ENCODE assay signal across 8 mouse cellular contexts in genomic region chr12:3109671-3110070, GRCm38 (mm10).
DNase-seq lines count a peak whose midpoint lies in the region; TF ChIP-seq lines count a peak whose summit lies in the region.
"Not testable (repeated sequence)": the region's sequence is repeated elsewhere in the genome, so short reads cannot be mapped to it uniquely, and the experiment has no call there.

No protein-coding gene starts in this region.

- not testable (repeated sequence) for TF ChIP-seq POLR2A in lung, adult 2 months (IDR thresholded peaks at IDR 0.05; ENCODE audit: borderline replicate concordance, extremely low read depth, low read depth, low read length)

- 78% methylated on average over 5 of the region's 5 CpGs for WGBS in lung, adult 2 months

- not testable (repeated sequence) for H3K4me3 ChIP-seq in lung, adult 2 months (replicated peaks; ENCODE audit: extremely low read depth, low read depth, low read length)

- DNase-seq in Muller cell, postnatal 12 days (ENCODE audit: inconsistent ontology term), result peak; percentile 20
- DNase-seq in cerebellum, adult 9-11 months, result peak; percentile 86
- DNase-seq in gastrocnemius, adult 8-10 months (ENCODE audit: low spot score in 2 of 2), result peak; percentile 78 to 86
- DNase-seq in hindlimb bud, embryonic 11.5 days (ENCODE audit: extremely low spot score, low read depth, low spot score), result peak; percentile 31
- DNase-seq in layer of hippocampus, adult 9-10 months (ENCODE audit: low spot score), result peak; percentile 78
- peak; percentile 5 for DNase-seq in lung, adult 2 months
- peak; percentile 23 to 79 for DNase-seq in right cerebral cortex, postnatal 10 days (ENCODE audit: low spot score in 2 of 2)
- peak; percentile 18 for DNase-seq in urinary bladder, postnatal 25 days (ENCODE audit: low spot score)

- TF ChIP-seq CTCF in lung, adult 2 months (IDR thresholded peaks at IDR 0.05; ENCODE audit: insufficient read depth, low read length), result not testable (repeated sequence)

- not testable (repeated sequence) for H3K4me1 ChIP-seq in lung, adult 2 months (ENCODE audit: control insufficient read depth, insufficient read depth, low read length)

Comparison
In these comparisons a context has a peak if more than half of its experiments do, and no peak if none do; other contexts are left out.
1. DNase-seq: peak in every context shown above with its lines; median percentile 86 in cerebellum, adult 9-11 months; 82 in gastrocnemius, adult 8-10 months; 78 in layer of hippocampus, adult 9-10 months; 51 in right cerebral cortex, postnatal 10 days; 31 in hindlimb bud, embryonic 11.5 days; 20 in Muller cell, postnatal 12 days; 18 in urinary bladder, postnatal 25 days; 5 in lung, adult 2 months.